Mouse (Mus musculus) kidney, postnatal 4 days (tissue): Measurements from ENCODE around the gene Mast3.

Experiments used
- DNase-seq, 2 experiments: peaks; one replicate each; pipeline ENCODE4 v3.0.0; 2021; ENCODE audit warnings: mixed read lengths in 2 of 2

Gene Mast3

DNA sequence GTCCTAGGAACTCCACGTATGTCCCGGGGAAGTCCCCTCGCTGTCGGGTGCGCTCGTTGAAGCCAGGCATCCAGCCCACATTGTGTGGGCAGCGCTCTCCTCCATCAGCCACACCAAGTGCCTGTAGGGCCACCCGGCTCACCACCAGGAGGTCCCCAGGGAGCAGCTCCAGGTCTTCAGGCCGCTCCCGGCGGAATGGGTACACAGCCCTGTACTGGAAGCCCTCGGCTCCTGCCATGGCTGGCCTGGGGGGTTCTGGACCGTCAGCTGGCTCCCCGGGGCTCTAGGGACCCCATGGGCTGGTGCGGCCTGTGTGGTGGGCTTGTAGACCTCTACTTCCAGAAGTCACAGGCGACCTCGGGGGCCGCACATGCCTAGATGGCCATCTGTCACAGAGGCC, 30.1 kb downstream of the Mast3 start:
- no peak for DNase-seq

DNA sequence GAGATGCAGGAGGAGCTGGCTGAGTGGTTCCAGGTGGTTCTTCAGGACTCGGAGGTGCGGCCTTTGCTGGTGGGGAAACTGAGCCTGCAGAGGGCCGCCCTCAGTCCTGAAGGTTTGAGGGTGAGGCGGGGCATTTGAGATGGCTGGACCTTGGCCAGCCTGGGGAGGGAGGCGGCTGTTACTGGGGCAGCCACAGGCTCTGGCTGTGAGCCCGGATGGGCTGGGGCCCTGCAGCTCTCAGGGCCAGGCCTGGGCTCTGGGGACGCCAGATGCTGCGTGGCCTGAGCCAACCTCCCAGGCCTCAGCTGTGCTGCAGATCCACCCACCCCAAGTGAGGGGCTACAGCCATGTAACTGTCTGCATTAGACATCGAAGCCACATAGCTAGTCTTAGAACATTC, 31.0 kb downstream of the Mast3 start:
- peak; percentile 71 to 84 for DNase-seq

DNA sequence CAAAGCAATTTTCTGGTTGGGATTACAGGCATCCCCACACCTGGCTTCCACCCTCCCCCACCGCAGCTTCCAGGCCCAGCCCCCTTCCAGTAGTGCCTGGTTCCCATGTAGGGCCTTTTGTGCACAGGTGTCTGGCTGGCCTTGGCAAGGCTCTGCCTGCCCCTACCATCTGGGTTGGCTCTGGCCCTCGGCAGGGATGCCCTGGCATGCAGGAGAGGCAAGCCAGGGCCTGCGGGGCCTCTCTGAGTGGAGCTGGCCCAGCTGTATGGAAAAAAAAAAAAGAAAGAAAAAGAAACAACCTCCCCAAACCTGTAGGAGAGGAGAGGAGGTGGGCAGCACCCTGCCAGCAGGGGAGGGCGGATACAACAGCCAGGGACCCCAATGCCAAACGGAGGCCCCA, 31.4 kb downstream of the Mast3 start:
- no peak for DNase-seq

DNA sequence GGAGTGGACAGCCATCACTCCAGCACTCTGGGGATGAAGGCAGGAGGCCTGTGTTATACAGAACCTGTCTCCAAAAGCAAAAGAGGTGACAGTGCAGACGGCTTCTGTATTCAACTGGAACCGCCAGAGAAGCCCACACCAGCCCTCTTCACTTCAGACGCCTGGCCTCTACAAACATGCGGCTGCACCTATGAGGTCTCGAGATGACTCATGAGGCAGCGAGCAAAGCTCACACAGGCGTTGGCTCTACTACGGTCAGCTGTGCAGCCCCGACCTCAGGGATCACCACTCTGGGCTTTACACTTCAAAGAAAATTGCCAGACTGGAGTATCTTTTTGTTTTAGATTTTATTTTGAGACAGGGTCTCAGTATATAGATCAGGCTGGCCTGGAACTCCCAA, 32.0 kb downstream of the Mast3 start:
- DNase-seq = no peak

DNA sequence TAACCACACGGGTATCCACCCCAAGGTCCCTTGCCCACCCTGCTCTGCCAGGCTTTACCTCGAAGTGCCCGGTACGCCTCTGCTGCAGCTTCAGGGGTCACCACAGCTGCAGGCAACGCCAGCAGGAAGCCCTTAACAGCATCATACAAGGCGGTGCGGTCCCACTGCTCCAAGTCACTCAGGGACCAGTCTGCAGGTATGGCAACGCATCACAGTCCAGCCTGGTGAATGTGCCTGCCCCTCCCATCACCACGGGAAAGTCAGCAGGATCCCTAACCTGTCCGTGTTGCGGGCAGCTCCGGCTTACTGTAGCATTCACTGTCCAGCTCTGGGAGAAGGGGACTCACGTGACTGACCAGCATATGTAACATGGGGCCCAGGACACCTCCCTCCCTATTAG, 32.8 kb downstream of the Mast3 start:
- no peak for DNase-seq

DNA sequence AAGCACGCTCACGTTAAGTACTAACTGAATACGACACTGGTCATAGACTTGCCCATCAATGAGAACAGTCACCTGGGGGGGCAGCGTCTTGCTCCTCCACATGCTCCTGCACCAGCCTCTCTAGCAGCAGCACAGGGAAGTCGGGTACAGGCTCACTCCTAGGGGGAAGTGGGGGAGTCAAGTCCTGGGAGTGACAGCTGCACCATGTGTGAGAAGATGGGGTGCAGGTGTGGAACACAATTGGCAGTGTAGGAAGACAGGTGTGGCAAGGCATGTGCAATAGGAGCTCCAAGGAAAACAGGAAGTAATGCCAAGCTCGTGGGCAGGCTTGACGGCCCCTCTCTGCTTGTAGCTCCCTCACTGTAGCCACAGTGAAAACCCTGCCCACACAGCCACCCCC, 33.6 kb downstream of the Mast3 start:
- DNase-seq = no peak

DNA sequence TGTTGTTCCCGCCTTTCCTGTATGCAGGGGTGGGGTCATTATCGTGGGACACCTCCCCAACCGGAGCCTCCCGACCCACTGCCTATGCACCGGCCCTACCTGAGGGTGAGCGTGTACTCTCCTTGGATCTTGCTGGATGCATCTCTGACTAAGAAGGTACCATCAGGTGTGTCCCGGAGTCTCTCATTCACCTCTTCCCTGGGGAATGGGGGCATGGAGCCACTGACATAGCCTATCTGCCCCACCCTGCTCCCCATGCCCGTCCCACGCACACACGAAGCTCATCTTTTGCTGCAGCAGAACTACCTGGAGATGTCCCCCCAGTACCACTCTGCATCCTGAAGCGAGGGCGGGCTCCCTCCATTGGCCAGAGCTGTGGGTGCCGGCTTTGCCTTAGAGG, 34.1 kb downstream of the Mast3 start:
- no peak for DNase-seq

DNA sequence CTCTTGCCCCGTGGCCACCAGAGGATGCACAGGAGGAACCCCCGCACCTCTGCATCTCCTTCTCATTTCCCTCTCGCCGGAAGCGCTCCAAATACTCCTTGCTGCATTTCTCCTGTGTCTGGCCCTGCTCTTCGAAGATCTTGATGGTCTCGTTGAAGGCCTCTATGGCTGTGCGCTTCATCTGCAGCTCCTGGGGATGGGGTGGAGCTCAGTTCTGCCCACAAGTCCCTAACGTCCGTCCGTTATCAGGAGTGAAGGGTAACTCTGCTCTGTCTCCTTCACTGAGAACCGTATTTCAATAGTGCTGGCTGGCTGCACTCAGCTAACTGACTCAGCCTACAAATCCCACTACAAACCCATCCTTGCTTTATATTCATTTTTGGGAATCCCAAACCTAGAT, 35.0 kb downstream of the Mast3 start:
- no peak for DNase-seq

DNA sequence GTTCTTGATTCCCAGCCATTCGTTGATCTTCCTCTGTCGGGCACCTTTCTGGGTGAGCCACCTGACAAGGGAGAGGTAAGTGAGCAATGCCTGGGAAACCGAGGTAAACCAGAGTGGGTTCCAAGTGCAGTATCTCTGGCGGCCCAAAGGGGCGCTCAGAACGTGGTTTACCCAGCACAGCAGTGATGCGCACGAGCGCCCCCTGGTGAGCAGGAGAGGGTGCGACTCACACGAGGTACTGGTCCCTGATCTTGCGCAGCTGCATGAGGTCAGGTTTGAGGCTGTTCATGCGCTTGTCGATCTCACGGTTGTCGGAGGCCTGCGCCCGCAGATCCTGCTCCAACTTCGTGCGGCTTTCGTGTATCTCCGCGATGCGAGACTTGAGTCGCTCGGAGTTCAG, 35.5 kb downstream of the Mast3 start:
- peak; percentile 99 for DNase-seq

DNA sequence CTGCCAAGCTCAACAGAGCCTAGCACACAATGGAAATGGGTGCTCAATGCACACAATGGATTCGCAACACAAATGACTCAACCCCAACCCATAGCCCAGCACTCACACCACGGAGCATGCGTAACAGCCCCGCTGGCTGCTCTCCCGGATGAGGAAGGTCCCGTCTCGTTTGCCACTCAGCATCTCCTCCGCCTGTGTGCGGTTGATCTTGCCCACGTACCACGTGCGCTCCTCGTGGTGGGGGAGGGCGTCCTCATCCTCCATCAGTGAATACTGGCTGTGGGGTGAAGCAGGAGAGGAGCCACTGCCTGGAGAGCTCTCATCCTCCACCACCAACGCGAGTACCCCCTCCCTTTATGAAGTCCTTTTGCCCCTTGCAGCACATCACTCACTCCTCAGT, 35.9 kb downstream of the Mast3 start:
- DNase-seq = no peak

DNA sequence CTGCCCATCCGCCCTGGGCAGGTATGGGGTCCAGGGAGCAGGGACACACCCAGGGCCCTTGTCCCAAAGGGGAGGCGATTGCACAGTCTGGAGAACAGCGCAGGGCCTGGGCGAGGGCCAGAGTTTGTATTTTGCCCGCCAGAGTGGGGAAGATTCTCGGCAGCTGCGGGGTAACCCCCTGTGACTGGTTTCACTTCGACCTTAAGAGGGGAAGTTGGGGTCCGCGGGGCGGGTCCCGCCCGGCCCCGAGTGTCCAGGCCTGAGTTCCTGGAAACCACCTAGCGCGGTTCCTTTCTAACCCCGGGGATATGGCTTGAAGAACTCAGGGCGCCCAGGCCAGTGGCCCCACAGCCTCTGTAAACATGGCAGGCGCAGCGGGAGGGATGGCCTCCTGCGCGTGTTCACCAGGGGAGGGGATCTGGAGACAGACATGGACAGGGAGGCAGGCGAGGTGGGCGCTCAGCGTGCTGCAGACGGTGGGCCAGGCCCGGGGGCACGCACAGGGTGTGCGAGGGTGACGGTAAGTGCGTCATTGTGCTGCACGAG, 36.5 kb downstream of the Mast3 start:
- no peak for DNase-seq

DNA sequence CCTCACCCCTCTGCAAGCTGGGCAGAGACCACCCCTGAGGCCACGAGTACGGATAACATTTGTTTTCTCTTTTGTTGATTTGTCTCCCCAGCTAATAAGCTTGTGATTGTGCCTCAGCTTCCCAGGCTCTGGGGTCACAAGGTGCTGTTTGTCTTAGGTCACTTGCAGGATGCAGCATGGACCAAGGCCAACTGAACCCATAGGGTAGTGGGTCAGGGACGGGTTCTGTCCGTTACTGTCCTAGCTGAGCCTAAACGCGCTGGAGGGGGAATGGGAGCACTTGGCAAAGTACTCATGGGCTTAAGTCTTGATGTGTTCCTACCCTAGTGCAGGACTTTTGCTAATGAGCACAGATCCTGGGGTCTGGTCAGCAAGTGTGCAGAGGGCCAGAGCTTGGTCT, 37.4 kb downstream of the Mast3 start:
- DNase-seq = no peak

DNA sequence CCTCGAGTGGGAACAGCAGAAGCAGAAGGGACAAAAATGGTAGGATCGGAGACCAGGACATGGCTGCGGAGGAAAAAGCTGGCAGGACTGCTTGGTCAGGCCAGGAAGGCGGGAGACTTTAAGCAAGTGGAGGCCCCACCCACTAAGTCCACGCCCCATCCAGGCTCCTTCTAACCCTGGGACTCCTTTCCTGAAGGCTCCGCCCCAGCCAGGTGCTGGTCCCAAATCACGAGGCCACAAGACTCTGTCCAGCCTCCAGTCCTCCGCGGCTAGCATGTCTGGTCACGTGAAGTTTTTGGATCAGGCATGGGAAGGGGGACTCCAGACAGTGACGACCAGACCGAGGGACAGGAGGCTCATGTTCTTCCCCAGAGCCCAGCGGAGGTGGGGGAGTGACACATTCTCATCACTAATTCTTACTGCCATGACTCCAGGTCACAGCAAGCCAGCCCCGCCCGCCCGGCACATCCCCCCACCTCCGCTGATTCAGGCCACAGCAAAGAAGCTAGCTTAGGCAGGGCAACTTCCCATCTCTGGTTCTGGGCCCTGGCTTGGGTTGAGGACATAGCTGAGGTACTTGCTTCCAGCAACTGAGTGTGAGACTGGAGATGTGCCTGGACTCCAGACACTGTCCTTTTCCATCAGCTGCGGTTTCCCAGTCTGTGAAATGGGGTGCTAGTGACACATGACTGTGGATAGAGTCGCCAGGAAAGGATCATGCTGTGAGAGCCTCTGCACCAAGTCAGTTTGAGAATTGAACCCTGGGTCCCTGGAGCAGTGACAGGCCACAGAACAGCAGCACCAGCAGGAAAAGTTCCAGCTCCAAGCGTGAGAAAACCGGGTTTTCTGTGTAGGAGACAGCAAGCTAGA, 38.0 kb downstream of the Mast3 start:
- peak; percentile 85 to 91 for DNase-seq

DNA sequence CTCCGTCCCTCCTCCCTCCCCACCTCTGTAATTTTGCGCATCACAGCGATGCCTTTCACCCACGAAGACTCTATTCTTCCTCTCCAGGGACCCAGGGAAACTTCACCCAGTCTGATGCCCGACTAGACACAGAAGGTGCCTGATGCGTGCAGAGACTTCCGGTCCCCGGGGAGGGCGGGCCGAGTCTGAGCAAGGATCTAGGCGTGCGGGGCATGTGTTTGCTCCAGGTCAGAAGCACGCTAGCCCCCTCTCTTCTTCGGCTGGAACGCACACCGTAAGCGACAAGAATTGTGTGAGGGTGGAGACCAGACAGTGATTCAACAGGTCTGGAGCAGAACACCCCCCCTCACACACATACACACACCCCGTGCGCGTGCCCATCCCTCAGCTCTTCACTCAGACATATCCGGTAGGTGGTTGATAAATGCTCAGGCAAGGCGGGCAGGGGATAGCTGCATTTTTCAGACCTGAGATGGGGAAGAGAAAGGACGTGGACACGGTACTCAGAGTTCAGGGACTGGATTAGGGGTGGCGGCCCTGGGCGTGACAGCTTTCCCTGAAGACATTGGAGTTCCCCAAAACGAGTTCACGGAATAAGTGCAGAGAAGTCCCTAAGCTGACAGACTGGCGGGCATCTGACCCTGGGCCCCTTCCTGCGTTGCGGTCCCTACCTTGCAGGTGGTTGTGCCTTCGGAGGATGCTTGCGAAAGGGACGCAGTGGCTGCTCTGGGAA, 38.9 kb downstream of the Mast3 start:
- peak; percentile 64 to 77 for DNase-seq

DNA sequence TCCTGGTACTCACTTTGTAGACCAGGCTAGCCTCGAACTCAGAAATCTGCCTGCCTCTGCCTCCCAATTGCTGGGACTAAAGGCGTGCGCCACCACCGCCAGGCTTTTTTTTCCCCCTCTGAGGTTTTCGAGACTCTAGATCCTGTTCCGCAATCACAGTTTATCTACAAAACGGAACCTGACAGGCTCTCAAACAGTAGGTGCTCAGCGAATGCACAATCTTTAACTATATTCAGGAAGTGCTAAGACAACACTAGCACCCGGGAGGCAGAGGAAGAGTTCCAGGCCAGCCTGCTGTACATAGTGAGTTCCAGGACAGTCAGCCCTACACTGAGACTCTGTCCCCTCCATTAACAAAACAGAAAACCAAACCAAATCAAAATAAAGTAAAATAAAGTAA, 39.5 kb downstream of the Mast3 start:
- no peak for DNase-seq

DNA sequence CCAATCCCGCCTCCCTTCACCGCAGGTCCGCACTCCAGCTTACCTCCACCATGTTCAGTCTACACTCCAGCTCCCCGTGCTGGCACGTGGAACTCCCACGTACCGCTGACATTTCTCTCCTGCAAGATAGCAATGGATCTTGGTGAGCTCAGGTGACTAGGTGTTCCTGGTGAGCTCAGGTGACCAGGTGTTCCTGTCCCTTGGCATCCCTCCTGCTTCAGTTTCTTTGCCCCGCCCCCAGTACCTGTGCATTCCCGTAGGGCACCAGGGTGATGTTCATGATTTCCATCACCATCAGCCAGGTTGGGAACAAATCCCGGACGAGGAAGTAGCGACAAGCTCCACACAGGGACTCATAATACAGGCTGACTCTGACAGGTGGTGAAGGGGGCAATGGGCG, 40.2 kb downstream of the Mast3 start:
- DNase-seq = no peak

DNA sequence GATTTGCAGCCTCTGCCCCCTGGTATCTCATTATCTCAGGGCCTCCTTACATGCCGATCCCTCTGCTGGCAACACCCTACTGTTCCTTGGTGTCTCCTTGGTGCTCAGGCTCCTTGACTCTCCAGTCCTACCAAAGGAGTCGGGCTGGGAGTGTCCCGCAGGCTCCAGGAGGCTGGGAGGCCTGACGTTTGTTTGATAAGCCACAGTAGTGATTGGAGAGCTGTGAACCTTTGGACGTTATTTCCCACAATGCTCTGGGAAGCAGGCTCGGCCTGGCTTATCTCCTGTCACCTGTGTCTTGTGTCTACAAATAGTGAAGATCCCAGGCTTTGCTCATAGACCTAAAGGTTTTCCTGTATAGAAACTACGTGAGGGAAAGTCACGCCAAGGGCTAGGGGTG, 40.8 kb downstream of the Mast3 start:
- DNase-seq = no peak

DNA sequence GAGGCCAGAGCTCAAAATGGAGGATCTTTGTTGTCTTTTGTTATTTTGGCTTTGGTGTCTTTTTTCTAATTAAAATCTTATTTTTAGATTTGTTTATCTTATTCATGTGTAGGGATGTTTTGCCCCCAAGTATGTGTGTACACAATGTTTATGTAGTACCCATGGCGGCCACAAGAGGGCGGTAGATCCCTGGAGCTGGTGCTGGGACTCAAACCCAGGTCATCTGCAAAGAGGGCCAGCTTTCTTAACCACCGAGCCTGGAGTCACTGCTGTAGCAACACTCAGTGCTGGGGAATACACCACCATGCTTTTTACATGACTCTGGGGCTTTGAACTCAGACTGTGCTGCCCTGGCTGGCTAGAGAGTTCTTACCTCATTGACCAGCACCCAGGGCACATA, 41.5 kb downstream of the Mast3 start:
- peak; percentile 79 for DNase-seq

DNA sequence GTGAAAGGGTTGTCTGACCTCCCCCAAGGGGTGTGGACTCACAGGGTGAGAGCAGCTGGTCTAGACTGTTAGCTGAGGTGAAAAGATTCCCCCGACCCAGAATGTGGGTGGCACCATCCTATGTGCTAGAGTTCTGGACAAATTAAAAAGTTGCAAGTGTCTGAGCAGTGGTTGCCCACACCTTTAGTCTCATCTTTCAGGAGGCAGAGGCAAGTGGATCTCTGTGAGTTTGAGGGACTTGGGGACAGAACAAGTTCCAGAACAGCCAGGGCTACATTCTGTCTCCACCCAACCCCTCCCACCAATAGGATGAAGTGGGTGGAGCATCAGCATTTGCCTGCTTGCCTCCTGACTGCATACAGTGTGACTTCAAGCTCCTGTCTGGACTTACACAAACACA, 42.7 kb downstream of the Mast3 start:
- no peak for DNase-seq

DNA sequence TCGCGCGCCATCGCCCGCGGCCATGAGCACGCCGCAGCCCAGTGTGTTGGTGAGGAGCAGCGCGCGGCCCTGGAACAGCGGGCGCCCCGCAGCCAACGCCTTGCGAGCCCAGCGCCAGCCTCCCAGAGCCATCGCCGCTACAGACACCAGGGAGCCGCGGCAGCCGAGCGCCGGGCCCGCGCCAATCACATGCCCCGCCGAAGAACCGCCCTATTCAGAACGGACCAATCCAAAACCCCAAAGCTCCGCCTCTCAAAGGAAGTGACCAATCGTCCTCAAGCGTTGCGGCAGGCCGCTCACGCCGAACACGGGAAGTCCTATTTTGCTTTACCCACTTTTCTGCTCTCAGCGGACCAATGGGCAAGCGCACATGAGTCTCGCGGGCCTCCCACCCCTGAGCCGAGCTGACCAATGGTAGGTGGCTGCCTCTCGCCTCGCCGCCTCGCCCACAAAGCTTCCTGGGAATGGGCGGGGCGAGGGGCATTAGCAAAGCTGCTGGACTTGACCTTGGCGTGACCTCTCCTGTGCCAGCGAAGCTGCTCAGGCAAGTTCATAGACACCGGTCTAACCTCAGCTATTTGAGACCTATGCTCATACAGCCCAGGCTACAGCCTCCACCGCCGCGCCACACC, 44.0 kb downstream of the Mast3 start, which contains the start of gene Mpv17l2:
Mpv17l2 (minus strand) TSS at position 172 of the 632 bp plus-strand sequence.
- DNase-seq = peak; percentile 93 to 95

DNA sequence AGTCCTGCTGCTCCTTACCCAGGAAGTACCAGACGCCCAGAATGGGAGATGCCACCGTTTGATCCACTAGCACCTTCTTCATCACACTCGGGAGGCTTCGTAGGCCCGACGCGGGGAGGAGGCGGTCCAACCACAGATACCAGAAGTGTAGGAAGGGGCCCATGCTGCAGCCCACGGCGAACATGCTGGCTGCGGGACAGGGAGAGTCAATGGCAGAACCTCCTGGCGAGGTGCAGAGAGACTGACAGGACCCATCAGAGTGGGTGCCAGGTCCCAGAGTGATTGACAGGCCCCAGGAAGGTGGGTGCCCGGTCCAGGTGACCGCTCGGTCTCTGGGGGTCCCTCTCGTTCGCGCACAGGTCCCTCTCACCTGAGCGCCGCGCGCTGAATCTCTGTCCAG, 44.5 kb downstream of the Mast3 start:
- DNase-seq = no peak

DNA sequence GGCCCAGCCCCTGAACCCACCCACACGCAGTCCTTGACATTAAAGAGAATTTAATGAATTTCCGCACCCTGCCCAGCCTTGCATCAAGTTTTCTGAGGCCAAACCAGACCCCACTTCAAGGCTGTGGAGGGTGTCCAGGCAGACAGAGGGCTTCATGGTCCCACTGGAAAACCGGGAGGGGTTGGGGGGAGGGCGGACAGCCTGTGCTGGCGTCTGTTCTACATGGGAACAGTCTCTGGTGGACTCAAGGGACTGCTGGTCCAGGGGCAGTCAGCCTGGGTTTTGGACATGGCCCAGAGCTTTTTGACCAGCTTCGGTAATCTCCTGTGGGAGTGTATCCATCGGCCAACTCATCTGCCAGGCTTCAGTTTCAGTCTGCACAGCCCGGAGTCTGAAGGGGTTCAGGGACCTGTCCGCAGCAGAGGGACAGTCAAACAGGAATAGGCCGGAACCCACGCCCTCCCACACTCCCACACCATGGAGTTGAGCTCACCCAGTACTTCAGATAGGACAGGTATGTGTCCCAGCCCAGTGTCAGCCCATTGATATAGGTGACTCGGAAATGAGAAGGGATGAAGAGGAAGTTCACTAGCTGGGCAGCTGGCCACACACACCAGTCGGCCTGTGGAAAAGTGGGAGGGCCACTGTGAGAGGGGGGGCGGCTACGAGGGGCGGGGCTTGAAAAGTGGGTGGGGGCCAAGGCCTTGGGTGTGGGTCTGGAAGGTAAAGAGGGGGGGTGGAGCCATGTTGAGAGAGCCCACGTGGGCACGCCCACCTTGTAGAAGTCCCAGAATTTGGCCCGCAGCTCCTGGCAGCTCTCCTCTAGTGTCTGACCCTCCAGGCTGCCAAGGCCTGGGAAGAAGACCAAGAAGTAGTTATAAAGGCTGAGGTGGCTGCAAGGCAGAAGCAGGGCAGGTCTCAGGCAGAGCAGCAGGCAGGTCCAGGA, 46.0 kb downstream of the Mast3 start:
- peak; percentile 53 to 58 for DNase-seq

DNA sequence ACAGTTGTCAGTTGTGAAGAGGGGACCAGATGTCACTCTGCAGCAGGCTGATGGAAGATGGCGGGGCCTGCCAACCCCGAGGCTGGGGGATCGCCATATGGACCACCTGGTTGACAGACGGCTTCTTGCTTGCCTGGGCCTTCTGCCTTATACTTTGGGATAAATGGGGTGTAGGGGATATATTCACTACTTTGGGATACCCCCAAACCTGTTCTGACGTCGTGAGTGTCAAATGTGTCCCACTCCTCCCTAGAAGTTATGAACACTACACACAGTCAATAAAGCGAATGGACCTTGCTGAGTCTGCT, 46.6 kb downstream of the Mast3 start:
- DNase-seq = peak in 1 of 2 experiments; percentile 4
